Mouse (Mus musculus) gastrocnemius, adult 18-20 months (tissue): ENCODE data around the gene Rnf185. TPM values are rescaled to one million over a fixed set of nuclear protein-coding genes. Genes with fewer than 3 reads are reported as not detected.

Experiments used
- total RNA-seq, 2 experiments: library from RNA; stranded (reverse); gene quantifications; 2 replicates each; pipeline ENCODE4 v1.2.3; 2021

Rnf185 gene
- total RNA-seq, 2 experiments from 2014 or later = 14.4 to 19.0 TPM

Other genes with a start within 250 kb of the Rnf185 start
- 10 to 100 TPM; 32.9 to 38.2 TPM for gene Eif4enif1, start 250.0 kb downstream of the Rnf185 start, total RNA-seq
- gene Drg1, start 185.9 kb downstream of the Rnf185 start, total RNA-seq = 10 to 100 TPM; 44.5 to 45.0 TPM
- gene Patz1, start 163.5 kb downstream of the Rnf185 start, total RNA-seq = 10 to 100 TPM; 11.3 to 12.7 TPM
- 10 to 100 TPM; 27.2 to 30.8 TPM for gene Pik3ip1, start 122.0 kb downstream of the Rnf185 start, total RNA-seq
- gene Limk2, start 43.2 kb downstream of the Rnf185 start, total RNA-seq = 10 to 100 TPM; 10.4 to 12.1 TPM
- not detected for gene Pla2g3, start 35.9 kb upstream of the Rnf185 start, total RNA-seq
- 1 to 10 TPM; 2.4 to 2.9 TPM for gene Inpp5j, start 52.5 kb upstream of the Rnf185 start, total RNA-seq
- 10 to 100 TPM in 1 of 2 experiments, 1 to 10 TPM in 1; 9.6 to 14.6 TPM for gene Selenom, start 62.3 kb upstream of the Rnf185 start, total RNA-seq
- 10 to 100 TPM; 79.9 to 89.7 TPM for gene Smtn, start 88.2 kb upstream of the Rnf185 start, total RNA-seq
- gene Morc2a, start 196.8 kb upstream of the Rnf185 start, total RNA-seq = 10 to 100 TPM; 17.2 to 17.7 TPM